Mouse (Mus musculus) gonadal fat pad, adult 2 months (tissue): Measurements from ENCODE around the gene Klk6. TPM values are rescaled to one million over a fixed set of nuclear protein-coding genes. Genes with fewer than 3 reads are reported as not detected.

Experiments used
- DNase-seq: peaks from one replicate; pipeline ENCODE4 v3.0.0-alpha.2; 2012; ENCODE audit warnings: low read depth
- polyA plus RNA-seq: library from polyadenylated mRNA; depleted of rRNA; stranded (reverse); fragments of >200 nt; gene quantifications from 2 replicates; pipeline ENCODE4 v1.2.3, GENCODE M21; 2012; rRNA removed

Gene Klk6
- polyA plus RNA-seq, 1 experiment = not detected

GRCm38 (mm10) chr7:43821581-43821980, 2.7 kb upstream of the Klk6 start:
- DNase-seq = no peak

GRCm38 (mm10) chr7:43826056-43826455, 1.8 kb downstream of the Klk6 start:
- no peak for DNase-seq

DNA sequence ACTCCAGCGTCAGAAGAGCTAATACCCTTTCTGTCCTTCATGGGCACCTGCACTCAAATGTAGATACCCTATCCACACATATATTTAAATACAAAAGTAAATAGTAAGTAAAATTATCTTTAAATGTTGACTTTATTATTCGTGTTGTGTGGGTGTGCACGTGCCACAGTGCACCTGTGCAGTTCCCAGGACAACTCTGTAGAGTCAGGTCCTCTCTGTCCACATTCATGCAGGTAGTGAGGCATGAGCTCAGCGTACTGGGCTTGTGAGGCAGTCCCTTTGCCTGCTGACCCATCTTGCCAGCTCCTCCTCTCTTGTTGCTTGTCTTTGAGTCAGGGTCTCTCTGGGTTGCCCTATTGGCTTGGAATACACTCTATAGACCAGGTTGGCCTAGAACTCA, 3.4 kb downstream of the Klk6 start:
- DNase-seq = no peak

- no peak for DNase-seq
Observed at GRCm38 (mm10) chr7:43829006-43829405, 4.7 kb downstream of the Klk6 start.

GRCm38 (mm10) chr7:43841701-43842100, 17.4 kb downstream of the Klk6 start, which contains the start of gene Klk5:
Klk5 (plus strand) TSS chr7:43841971.
- no peak for DNase-seq

DNA sequence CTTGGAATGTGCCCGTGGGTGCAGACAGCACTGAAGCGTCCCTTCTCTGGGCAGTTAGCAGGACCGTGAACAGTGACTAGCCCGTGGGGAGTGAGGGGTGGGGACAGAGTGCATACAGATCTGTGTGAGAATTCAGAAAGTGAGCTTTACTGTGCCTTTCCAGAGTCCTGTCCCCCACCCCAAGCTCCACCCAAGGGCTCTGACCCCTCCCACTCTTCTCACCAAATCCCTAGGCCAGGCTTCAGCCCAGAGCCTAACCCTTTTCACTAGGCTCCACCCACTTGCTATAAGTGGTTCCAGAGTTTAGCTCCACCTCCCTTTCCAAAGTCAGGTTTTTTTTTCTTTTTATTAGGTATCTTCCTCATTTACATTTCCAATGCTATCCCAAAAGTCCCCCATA, 19.5 kb downstream of the Klk6 start:
- no peak for DNase-seq

DNA sequence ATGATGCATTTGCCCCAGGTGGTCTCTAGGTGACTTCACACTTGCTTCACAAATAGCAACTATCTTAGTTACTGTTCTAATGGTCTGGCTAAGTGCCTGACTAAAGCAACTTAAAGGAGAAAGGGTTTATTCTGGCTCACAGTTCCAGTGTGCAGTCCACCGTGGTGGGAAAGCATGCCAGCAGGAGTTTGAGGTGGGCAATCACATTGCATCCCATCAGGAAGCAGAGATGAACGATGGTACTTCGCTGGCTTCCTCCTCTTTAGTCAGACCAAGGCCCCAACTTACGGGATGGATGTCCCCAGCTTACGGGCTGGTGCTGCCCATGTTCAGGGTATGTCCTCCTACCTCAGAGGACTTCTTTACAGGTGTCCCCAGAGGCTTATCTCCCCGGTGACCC, 27.3 kb downstream of the Klk6 start:
- no peak for DNase-seq

DNA sequence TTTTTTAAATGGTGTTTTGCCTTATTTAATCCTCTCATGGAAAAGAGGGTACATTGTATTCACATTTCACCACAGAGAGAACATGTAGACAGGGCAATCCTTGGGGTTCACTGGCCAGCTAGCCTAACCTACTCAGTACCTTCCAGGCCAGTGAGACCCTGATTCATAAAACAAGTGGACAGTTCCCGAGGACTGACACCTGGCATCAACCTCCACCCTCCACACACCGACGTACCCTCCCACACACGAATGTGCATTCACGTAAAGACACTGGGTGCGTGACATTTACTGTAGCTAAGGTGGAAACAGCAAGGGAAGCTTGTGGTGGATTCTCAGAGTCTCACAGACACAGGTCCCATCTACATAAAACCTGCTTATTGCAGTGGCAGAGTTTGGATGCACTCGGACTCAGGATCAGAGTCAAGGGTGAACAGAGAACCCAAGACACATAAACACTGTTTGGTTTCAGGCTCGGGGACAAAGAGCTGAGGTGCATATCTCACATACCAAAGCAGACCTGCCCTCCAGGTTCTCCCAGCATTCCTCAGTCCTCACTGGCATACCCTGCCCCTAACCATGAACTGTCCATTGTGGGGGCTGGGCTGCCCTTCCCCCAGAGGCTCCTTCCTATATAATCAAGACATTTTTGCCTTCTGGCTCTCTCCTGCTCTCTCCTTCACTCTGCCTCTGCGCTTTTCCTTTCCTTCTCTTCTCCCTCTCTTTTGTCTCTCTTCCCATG, 30.5 kb downstream of the Klk6 start:
- DNase-seq = no peak

DNA sequence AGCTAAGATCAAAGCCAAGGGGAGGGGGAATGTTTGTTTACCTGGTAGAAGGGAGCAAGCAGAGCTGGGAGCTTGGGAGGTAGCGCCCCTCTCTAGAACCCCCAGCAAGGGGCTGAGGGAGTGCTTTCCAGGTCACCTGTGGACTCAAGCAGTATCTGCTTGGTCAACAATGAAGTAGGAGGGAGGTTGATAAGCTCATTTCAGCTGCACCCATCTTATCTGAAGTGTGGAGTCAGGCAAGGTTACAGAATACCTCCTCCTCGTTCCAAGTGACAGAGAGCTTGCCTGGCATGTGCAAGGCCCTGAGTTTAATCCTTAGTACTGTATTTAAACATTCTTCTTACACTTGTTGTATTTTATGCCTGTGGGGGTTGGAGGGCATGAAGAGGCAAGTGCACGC, 31.4 kb downstream of the Klk6 start:
- DNase-seq = no peak

DNA sequence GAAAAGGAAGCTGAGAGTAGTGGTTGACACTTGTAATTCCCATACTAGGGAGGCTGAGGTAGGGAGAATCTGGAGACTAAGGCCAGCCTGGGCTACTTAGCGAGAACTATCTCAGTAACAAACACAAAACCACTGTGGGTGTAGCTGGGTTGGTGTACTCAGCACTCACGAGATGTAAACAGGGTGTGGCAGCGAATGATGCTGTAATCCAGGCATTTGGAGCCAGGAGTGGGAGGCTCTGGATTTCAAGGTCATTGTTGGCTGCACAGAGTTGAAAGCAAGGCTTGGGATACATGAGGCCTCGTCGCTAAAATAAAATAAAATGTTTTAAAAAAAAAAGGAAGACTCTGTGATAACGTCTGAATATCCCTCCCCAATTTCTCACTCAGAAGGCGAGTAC, 32.0 kb downstream of the Klk6 start:
- DNase-seq = no peak

- no peak for DNase-seq
Observed at GRCm38 (mm10) chr7:43857501-43857900, 33.2 kb downstream of the Klk6 start.

DNA sequence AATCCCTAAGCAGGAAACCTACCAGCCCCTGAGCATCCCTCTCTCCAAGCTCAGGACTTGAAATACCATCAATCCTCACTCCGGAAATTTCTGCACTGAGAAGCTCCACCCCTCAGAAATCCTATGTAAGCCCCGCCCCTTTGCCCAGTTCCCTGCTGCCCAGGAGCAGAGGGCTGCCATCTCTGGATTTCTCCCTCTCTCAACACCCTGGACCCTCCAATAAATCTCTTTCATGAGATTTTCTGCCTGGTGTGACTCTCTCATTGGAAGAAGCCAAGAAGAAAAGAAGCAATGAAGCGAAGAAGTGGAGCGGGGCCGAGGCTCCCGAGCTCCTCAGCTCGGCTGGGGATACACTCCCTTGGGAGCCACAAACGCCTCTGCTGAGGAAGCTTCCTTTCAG, 36.1 kb downstream of the Klk6 start:
- DNase-seq = no peak

DNA sequence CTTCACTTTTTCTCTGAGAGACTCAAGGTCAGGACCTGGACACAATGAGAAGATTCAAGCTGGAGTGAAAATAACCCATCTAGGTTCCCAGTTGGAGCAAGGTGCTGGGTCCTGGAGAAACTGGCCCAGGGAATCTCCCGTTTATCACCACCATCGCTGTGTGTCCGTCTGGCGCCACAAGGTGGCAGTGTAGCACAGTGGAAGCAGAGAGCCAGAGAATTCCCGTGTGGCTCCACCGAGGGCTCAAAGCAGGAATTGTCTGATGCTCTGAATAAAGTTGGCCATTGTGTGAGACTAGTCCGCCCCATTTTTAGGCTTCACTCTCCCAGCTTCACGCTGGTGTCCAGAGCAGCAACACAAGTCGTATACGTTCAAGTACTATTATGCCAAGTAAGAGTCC, 48.9 kb downstream of the Klk6 start:
- no peak for DNase-seq

- no peak for DNase-seq
Observed at GRCm38 (mm10) chr7:43873674-43874073, 49.4 kb downstream of the Klk6 start.

DNA sequence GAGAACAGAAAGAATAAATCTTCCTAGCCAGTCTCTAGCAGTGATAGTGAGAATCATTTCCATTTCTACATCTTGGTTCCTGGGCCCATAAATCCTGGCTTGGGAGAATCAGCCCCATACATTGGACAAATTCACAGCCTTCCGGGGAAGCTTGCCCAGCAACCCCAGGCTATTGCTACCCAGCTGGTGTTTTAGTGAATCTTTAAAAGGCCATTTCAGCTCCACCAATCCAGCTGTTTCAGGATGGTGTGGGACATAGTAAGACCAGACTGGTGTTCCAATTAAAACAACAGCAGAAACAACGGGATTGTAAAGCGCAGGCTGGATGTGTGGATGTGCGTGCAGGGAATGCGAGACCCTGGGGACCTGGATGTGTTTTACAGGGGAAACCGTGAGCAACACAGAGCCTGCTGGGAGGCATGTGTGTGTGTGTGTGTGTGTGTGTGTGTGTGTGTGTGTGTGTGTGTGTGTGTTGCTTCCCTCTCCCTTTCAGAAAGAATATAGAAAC, 50.6 kb downstream of the Klk6 start:
- no peak for DNase-seq

GRCm38 (mm10) chr7:43876444-43876843, 52.1 kb downstream of the Klk6 start:
- DNase-seq = no peak

GRCm38 (mm10) chr7:43878281-43878680, 54.0 kb downstream of the Klk6 start:
- DNase-seq = no peak

DNA sequence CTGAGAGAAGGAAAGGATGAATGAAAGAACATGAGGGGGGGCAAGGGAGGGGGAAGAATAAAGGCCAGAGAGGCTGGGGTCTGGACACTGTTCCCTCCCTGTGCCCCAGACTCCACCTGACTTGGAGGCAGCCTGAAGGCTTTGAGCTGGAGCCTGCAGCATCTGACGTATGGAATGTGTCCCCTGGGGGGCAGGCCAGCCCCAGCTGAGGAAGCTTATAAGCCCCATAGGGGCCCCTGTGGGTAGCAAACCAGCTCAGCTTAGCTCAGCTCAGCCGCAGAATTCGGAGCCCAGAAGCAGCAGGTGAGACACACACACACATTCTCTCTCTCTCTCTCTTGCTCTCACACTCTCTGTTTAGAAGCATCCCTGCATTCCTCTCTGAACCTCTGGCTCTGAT, 56.6 kb downstream of the Klk6 start, which contains the start of gene Klk4:
TSS of gene Klk4 (plus strand) at position 249 of the 400 bp plus-strand sequence.
- no peak for DNase-seq

Other genes starting within 250 kb of the Klk6 start
- gene Zfp719, start 244.9 kb upstream of the Klk6 start, polyA plus RNA-seq = 3.2 and 4.2 TPM in 2 replicates
- gene Zfp819, start 217.3 kb upstream of the Klk6 start, polyA plus RNA-seq = 0.08 and 0.18 TPM in 2 replicates
- not detected in 2 replicates for gene Ceacam18, start 189.8 kb upstream of the Klk6 start, polyA plus RNA-seq
- 3.1 and 5.4 TPM in 2 replicates for gene Siglece, start 164.3 kb upstream of the Klk6 start, polyA plus RNA-seq
- gene Ctu1, start 152.5 kb upstream of the Klk6 start, polyA plus RNA-seq = 11.5 and 15.1 TPM in 2 replicates
- 0.13 TPM in 1 of 2 replicates, not detected in the other for gene Klk14, start 134.1 kb upstream of the Klk6 start, polyA plus RNA-seq
- gene Klk13, start 111.9 kb upstream of the Klk6 start, polyA plus RNA-seq = 0.22 and 0.38 TPM in 2 replicates
- not detected in 2 replicates for gene Klk12, start 55.6 kb upstream of the Klk6 start, polyA plus RNA-seq
- 0.28 TPM in 1 of 2 replicates, not detected in the other for gene Klk11, start 49.9 kb upstream of the Klk6 start, polyA plus RNA-seq
- gene Klk10, start 43.5 kb upstream of the Klk6 start, polyA plus RNA-seq = 0.67 and 1.1 TPM in 2 replicates
- gene Klk9, start 32.6 kb upstream of the Klk6 start, polyA plus RNA-seq = not detected in 2 replicates
- 1.1 and 1.6 TPM in 2 replicates for gene Klk8, start 26.9 kb upstream of the Klk6 start, polyA plus RNA-seq
- gene Klk7, start 13.2 kb upstream of the Klk6 start, polyA plus RNA-seq = not detected in 2 replicates
- gene Klk5, start 17.5 kb downstream of the Klk6 start, polyA plus RNA-seq = not detected in 2 replicates
- not detected in 2 replicates for gene Klk4, start 56.7 kb downstream of the Klk6 start, polyA plus RNA-seq
- gene Klk15, start 109.2 kb downstream of the Klk6 start, polyA plus RNA-seq = not detected in 2 replicates
- gene Klk1b8, start 126.2 kb downstream of the Klk6 start, polyA plus RNA-seq = 0.57 and 0.96 TPM in 2 replicates
- gene Klk1b1, start 142.3 kb downstream of the Klk6 start, polyA plus RNA-seq = not detected in 2 replicates
- not detected in 2 replicates for gene Klk1b9, start 151.6 kb downstream of the Klk6 start, polyA plus RNA-seq
- 0.25 and 0.66 TPM in 2 replicates for gene Klk1b11, start 171.4 kb downstream of the Klk6 start, polyA plus RNA-seq
- gene Klk1b26, start 187.7 kb downstream of the Klk6 start, polyA plus RNA-seq = 0.81 and 1.6 TPM in 2 replicates
- gene Klk1b27, start 227.8 kb downstream of the Klk6 start, polyA plus RNA-seq = 1.5 and 26.9 TPM in 2 replicates